25 mouse cellular contexts compared by ENCODE assay signal in the genomic region with DNA sequence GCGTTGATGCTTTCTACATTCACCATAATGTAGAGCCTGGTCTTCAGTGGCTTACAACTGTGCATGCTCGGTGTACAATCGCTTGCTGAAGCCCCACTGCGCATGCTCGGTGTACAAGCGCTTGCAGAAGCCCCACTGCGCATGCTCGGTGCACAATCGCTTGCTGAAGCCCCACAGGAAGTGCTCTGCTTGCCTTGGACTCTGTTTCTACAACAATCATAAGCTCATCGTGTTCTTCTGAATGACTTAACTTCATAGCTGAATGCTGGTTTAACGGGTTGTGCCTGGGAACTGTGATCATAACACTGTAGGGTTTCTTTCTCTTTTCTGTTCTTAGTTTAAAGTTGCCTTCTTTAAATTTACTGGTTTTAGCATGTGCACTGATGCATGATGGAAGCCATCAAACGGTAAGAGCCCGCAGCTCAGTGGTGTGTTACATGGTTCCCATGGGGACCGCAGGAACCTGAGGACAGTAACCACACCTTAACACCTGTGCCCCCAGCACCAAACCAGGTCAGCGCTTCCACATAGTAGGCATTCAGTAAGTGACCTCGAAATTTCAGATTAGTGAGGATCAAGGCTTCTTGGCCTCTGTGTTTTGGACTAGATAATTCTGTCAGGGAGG.
DNase-seq lines count a peak whose midpoint lies in the region; TF ChIP-seq lines count a peak whose summit lies in the region.
"Had no signal": no experiment of that assay in that cellular context is flagged by ENCODE, and none has a peak within 500 bp of the region (broad histone marks: within the 10 kb centered on the region; RNA-seq: fewer than 3 reads in every experiment).

No protein-coding gene starts in this region.

- WGBS in bone marrow, adult 2 months = 79% methylated on average over 16 of the region's 16 CpGs

- peak overlapping the region; percentile 51; the same call in 1 of the 2 replicates for H3K27ac ChIP-seq in bone marrow, adult 2 months (ENCODE audit: control insufficient read depth, insufficient read depth, low read depth, low read length, poor library complexity)
- H3K27ac ChIP-seq: embryonic facial prominence, embryonic 12.5 days; heart, embryonic 10.5 days; heart, embryonic 15.5 days; intestine, embryonic 15.5 days; liver, embryonic 13.5 days; midbrain, embryonic 10.5 days; midbrain, embryonic 15.5 days had no signal

- no peak overlapping the region for H3K4me3 ChIP-seq in bone marrow, adult 2 months (replicated peaks; ENCODE audit: control insufficient read depth, low read depth, low read length)
- H3K4me3 ChIP-seq: embryonic facial prominence, embryonic 12.5 days; heart, embryonic 10.5 days; heart, embryonic 15.5 days; intestine, embryonic 15.5 days; liver, embryonic 13.5 days; midbrain, embryonic 10.5 days; midbrain, embryonic 15.5 days had no signal

- no peak for TF ChIP-seq CTCF in bone marrow, adult 2 months (IDR thresholded peaks at IDR 0.05; ENCODE audit: control insufficient read depth, insufficient read depth, low read length)

- DNase-seq in thymus, postnatal 4 days = peak; percentile 50
- no peak for DNase-seq in thymus, postnatal 25 days
- peak; percentile 22 to 53 for DNase-seq in spleen, postnatal 14 days (ENCODE audit: low spot score in 2 of 2)
- peak; percentile 76 for DNase-seq in testis, postnatal 14 days (ENCODE audit: low spot score)
- DNase-seq in urinary bladder, postnatal 10 days (ENCODE audit: low spot score) = no peak
- DNase-seq in embryo, embryonic 9.5 days (ENCODE audit: extremely low spot score) = no peak
- DNase-seq in lung, postnatal 10 days = no peak
- DNase-seq: adrenal gland, adult 8-10 months; cerebellum, adult 9-10 months; cerebellum, postnatal 36 days; gastrocnemius, postnatal 14 days; kidney, adult 8-10 months; kidney, postnatal 10 days; layer of hippocampus, postnatal 36 days; left cerebral cortex, postnatal 4 days; liver, embryonic 13.5 days; lung, embryonic 14.5 days; right cerebral cortex, postnatal 4 days had no signal

- H3K4me1 ChIP-seq in bone marrow, adult 2 months (ENCODE audit: control insufficient read depth, insufficient read depth, low read length) = peaks cover 3% of the 10 kb centered on the region; the same call in 1 of the 2 replicates

- TF ChIP-seq POLR2A in bone marrow, adult 2 months (IDR thresholded peaks at IDR 0.05; ENCODE audit: borderline replicate concordance, control insufficient read depth, low read depth, low read length) = no peak

Comparison
In these comparisons a context has a peak if more than half of its experiments do, and no peak if none do; other contexts are left out.
1. DNase-seq: peak in thymus, postnatal 4 days (single experiment), spleen, postnatal 14 days (2 of 2) and testis, postnatal 14 days (single experiment); none in thymus, postnatal 25 days (single experiment), urinary bladder, postnatal 10 days (single experiment), embryo, embryonic 9.5 days (single experiment) and lung, postnatal 10 days (single experiment).